Mouse (Mus musculus): Measurements from ENCODE around the gene Scn8a.

The Scn8a gene

GRCm38 (mm10) chr15:100879073-100879472 lies 9.4 kb downstream of the Scn8a start:
- DNase-seq (ENCODE audit: low spot score in 2 of 2): no peak

- DNase-seq (ENCODE audit: low spot score in 2 of 2): no peak
These were observed 11.7 kb downstream of the Scn8a start for GRCm38 (mm10) chr15:100881385-100881784.

GRCm38 (mm10) chr15:100884481-100884880 lies 14.8 kb downstream of the Scn8a start:
- no peak for DNase-seq (ENCODE audit: low spot score in 2 of 2)

- no peak for DNase-seq (ENCODE audit: low spot score in 2 of 2)
These were observed 22.3 kb downstream of the Scn8a start for GRCm38 (mm10) chr15:100891962-100892361.

- no peak for DNase-seq (ENCODE audit: low spot score in 2 of 2)
These were observed 26.8 kb downstream of the Scn8a start for GRCm38 (mm10) chr15:100896502-100896901.

- no peak for DNase-seq (ENCODE audit: low spot score in 2 of 2)
These were observed 34.2 kb downstream of the Scn8a start for GRCm38 (mm10) chr15:100903811-100904210.

- no peak for DNase-seq (ENCODE audit: low spot score in 2 of 2)
These were observed 35.3 kb downstream of the Scn8a start for GRCm38 (mm10) chr15:100905006-100905405.

GRCm38 (mm10) chr15:100905751-100906150 lies 36.1 kb downstream of the Scn8a start:
- DNase-seq (ENCODE audit: low spot score in 2 of 2): no peak

GRCm38 (mm10) chr15:100908817-100909216 lies 39.2 kb downstream of the Scn8a start:
- no peak for DNase-seq (ENCODE audit: low spot score in 2 of 2)

- DNase-seq (ENCODE audit: low spot score in 2 of 2): no peak
These were observed 40.1 kb downstream of the Scn8a start for GRCm38 (mm10) chr15:100909734-100910163.

GRCm38 (mm10) chr15:100910381-100910841 lies 40.8 kb downstream of the Scn8a start:
- peak in 1 of 2 experiments; percentile 43 for DNase-seq (ENCODE audit: low spot score in 2 of 2)

GRCm38 (mm10) chr15:100912676-100913266 lies 43.1 kb downstream of the Scn8a start:
- DNase-seq (ENCODE audit: low spot score in 2 of 2): no peak

GRCm38 (mm10) chr15:100914734-100915242 lies 45.1 kb downstream of the Scn8a start:
- no peak for DNase-seq (ENCODE audit: low spot score in 2 of 2)

- no peak for DNase-seq (ENCODE audit: low spot score in 2 of 2)
These were observed 48.4 kb downstream of the Scn8a start for GRCm38 (mm10) chr15:100918046-100918445.

GRCm38 (mm10) chr15:100922210-100922609 lies 52.6 kb downstream of the Scn8a start:
- DNase-seq (ENCODE audit: low spot score in 2 of 2): no peak

GRCm38 (mm10) chr15:100923476-100923875 lies 53.8 kb downstream of the Scn8a start:
- DNase-seq (ENCODE audit: low spot score in 2 of 2): peak; percentile 69 to 74

- DNase-seq (ENCODE audit: low spot score in 2 of 2): no peak
These were observed 55.3 kb downstream of the Scn8a start for GRCm38 (mm10) chr15:100924941-100925340.

GRCm38 (mm10) chr15:100930477-100930876 lies 60.8 kb downstream of the Scn8a start:
- no peak for DNase-seq (ENCODE audit: low spot score in 2 of 2)

- no peak for DNase-seq (ENCODE audit: low spot score in 2 of 2)
These were observed 66.5 kb downstream of the Scn8a start for GRCm38 (mm10) chr15:100936176-100936575.

- DNase-seq (ENCODE audit: low spot score in 2 of 2): no peak
These were observed 78.7 kb downstream of the Scn8a start for GRCm38 (mm10) chr15:100948383-100948782.

- no peak for DNase-seq (ENCODE audit: low spot score in 2 of 2)
These were observed 79.5 kb downstream of the Scn8a start for GRCm38 (mm10) chr15:100949169-100949568.

- DNase-seq (ENCODE audit: low spot score in 2 of 2): no peak
These were observed 81.8 kb downstream of the Scn8a start for GRCm38 (mm10) chr15:100951491-100951890.

- no peak for DNase-seq (ENCODE audit: low spot score in 2 of 2)
These were observed 82.6 kb downstream of the Scn8a start for GRCm38 (mm10) chr15:100952292-100952691.

GRCm38 (mm10) chr15:100952854-100953253 lies 83.2 kb downstream of the Scn8a start:
- no peak for DNase-seq (ENCODE audit: low spot score in 2 of 2)

All from frontal cortex, postnatal 10 days (tissue).